In genomic region chr2:11672144-11672543, GRCm38 (mm10) we compare ENCODE assay signal across 12 mouse cellular contexts. TPM values are rescaled to one million over a fixed set of nuclear protein-coding genes. Genes with fewer than 3 reads are reported as not detected.
DNase-seq lines count a peak whose midpoint lies in the region; ATAC-seq and TF ChIP-seq lines count a peak whose summit lies in the region.
"Had no signal": no experiment of that assay in that cellular context is flagged by ENCODE, and none has a peak within 500 bp of the region (broad histone marks: within the 10 kb centered on the region; RNA-seq: fewer than 3 reads in every experiment).

No protein-coding gene starts in this region.

- no peak for ATAC-seq in stomach, postnatal 0 days (ENCODE audit: low FRiP score, low TSS enrichment)
- ATAC-seq in erythroid progenitor cell, adult 5-6 weeks (replicated peaks; ENCODE audit: low FRiP score, poor library complexity, severe bottlenecking) = no peak

- H3K9me3 ChIP-seq in E14TG2a.4 (ENCODE audit: low read length) = peaks cover 6% of the 10 kb centered on the region; the same call in 1 of the 2 replicates
- no peaks in the 10 kb centered on the region for H3K9me3 ChIP-seq in stomach, postnatal 0 days (ENCODE audit: control insufficient read depth, low read length)
- H3K9me3 ChIP-seq: embryonic facial prominence, embryonic 15.5 days had no signal

- no peak for TF ChIP-seq EP300 in stomach, postnatal 0 days (optimal IDR thresholded peaks at IDR 0.05)

- peak; percentile 38 for TF ChIP-seq CTCF in left cerebral cortex, adult 2 months (IDR thresholded peaks at IDR 0.05)
- TF ChIP-seq CTCF in E14TG2a.4 (conservative IDR thresholded peaks at IDR 0.05; ENCODE audit: low read length) = peak; percentile 97
- TF ChIP-seq CTCF in bone marrow macrophage, adult 2 months (IDR thresholded peaks at IDR 0.05; ENCODE audit: low read depth, low read length) = peak; percentile 34; the same call in 1 of the 2 replicates
- peak; percentile 48 for TF ChIP-seq CTCF in stomach, postnatal 0 days (IDR thresholded peaks at IDR 0.05; ENCODE audit: low read depth)

- 27% methylated on average over 3 of the region's 3 CpGs for WGBS in stomach, postnatal 0 days

- H3K36me3 ChIP-seq in E14TG2a.4 (ENCODE audit: insufficient read depth, low read length) = no peaks in the 10 kb centered on the region
- no peaks in the 10 kb centered on the region for H3K36me3 ChIP-seq in stomach, postnatal 0 days (ENCODE audit: control insufficient read depth, insufficient read depth, low read length)
- H3K36me3 ChIP-seq: embryonic facial prominence, embryonic 15.5 days had no signal

- no peak overlapping the region for H3K4me2 ChIP-seq in stomach, postnatal 0 days (replicated peaks; ENCODE audit: low read depth)
- H3K4me2 ChIP-seq: embryonic facial prominence, embryonic 15.5 days had no signal

- no peak overlapping the region for H3K4me3 ChIP-seq in left cerebral cortex, adult 2 months
- H3K4me3 ChIP-seq in E14TG2a.4 (replicated peaks; ENCODE audit: low read length) = no peak overlapping the region
- H3K4me3 ChIP-seq in bone marrow macrophage, adult 2 months (ENCODE audit: insufficient read depth, low read length) = no peak overlapping the region
- H3K4me3 ChIP-seq in stomach, postnatal 0 days (ENCODE audit: low read depth, low read length) = no peak overlapping the region
- H3K4me3 ChIP-seq: embryonic facial prominence, embryonic 15.5 days had no signal

- intact Hi-C loops in left cerebral cortex, adult 2 months (cut with DNase I) = no loop called here

- no peaks in the 10 kb centered on the region for H3K4me1 ChIP-seq in E14TG2a.4 (replicated peaks; ENCODE audit: low read depth, low read length)
- H3K4me1 ChIP-seq in bone marrow macrophage, adult 2 months (ENCODE audit: control insufficient read depth, insufficient read depth, low read length) = no peaks in the 10 kb centered on the region
- no peaks in the 10 kb centered on the region for H3K4me1 ChIP-seq in stomach, postnatal 0 days (replicated peaks; ENCODE audit: control insufficient read depth, insufficient read depth)
- H3K4me1 ChIP-seq: embryonic facial prominence, embryonic 15.5 days had no signal

- DNase-seq in left cerebral cortex, adult 2 months (ENCODE audit: extremely low spot score in 1 of 2, low spot score in 2 of 2) = no peak
- DNase-seq in left cerebral cortex, adult 11 months (ENCODE audit: low spot score) = no peak
- DNase-seq in stomach, postnatal 0 days (ENCODE audit: low spot score) = no peak
- DNase-seq in gastrocnemius, adult 18-20 months (ENCODE audit: low spot score) = no peak
- no peak for DNase-seq in neural tube, embryonic 10.5 days (ENCODE audit: extremely low spot score, low spot score)

- H3K27me3 ChIP-seq in E14TG2a.4 (ENCODE audit: insufficient read depth, low read length) = peaks cover 11% of the 10 kb centered on the region; the same call in 1 of the 2 replicates
- no peaks in the 10 kb centered on the region for H3K27me3 ChIP-seq in stomach, postnatal 0 days (ENCODE audit: control insufficient read depth, insufficient read depth, low read length)
- H3K27me3 ChIP-seq: embryonic facial prominence, embryonic 15.5 days had no signal

- H3K27ac ChIP-seq in left cerebral cortex, adult 2 months = no peak overlapping the region
- H3K27ac ChIP-seq in bone marrow macrophage, adult 2 months (ENCODE audit: insufficient read depth, low read depth, low read length) = no peak overlapping the region
- H3K27ac ChIP-seq in stomach, postnatal 0 days (replicated peaks) = no peak overlapping the region
- H3K27ac ChIP-seq: embryonic facial prominence, embryonic 15.5 days had no signal

- TF ChIP-seq POLR2A in bone marrow macrophage, adult 2 months (IDR thresholded peaks at IDR 0.05; ENCODE audit: borderline replicate concordance, low read depth, low read length) = no peak

- H3K9ac ChIP-seq in stomach, postnatal 0 days (ENCODE audit: low read length) = no peak overlapping the region
- H3K9ac ChIP-seq: embryonic facial prominence, embryonic 15.5 days had no signal

RNA-seq across cellular contexts. Expression of gene Il2ra, which starts 29.5 kb away (rescaled TPM):
- under 1 TPM in 1 of 2 experiments, not detected in 1; 0.07 TPM for total RNA-seq in left cerebral cortex, adult 2 months (2021)
- not detected in 2 replicates for polyA plus RNA-seq in bone marrow macrophage, adult 2 months (2012; ENCODE audit: insufficient read depth, insufficient read length, missing spikeins)
- polyA plus RNA-seq in stomach, postnatal 0 days (2015; fragmentation: Nextera tagmentation; extraction: Ambion mirVana) = 0.02 TPM in 1 of 2 replicates, not detected in the other
- 11.9 and 14.7 TPM in 2 replicates for total RNA-seq in erythroid progenitor cell, adult 5-6 weeks (2015; ENCODE audit: low replicate concordance)
- total RNA-seq in erythroid progenitor cell, adult 5-6 weeks (2017; ENCODE audit: low replicate concordance) = 1.3 and 5.4 TPM in 2 replicates
- under 1 TPM; 0.43 to 0.59 TPM for total RNA-seq in gastrocnemius, adult 18-20 months (2021)
- polyA plus RNA-seq: embryonic facial prominence, embryonic 15.5 days; limb, embryonic 14.5 days; neural tube, embryonic 11.5 days had no signal

RNA-seq across cellular contexts. Expression of gene Il15ra, which starts 32.9 kb away (rescaled TPM):
- total RNA-seq in left cerebral cortex, adult 2 months (2021) = 10 to 100 TPM; 10.3 to 11.8 TPM
- 9.1 and 10.7 TPM in 2 replicates for polyA plus RNA-seq in bone marrow macrophage, adult 2 months (2012; ENCODE audit: insufficient read depth, insufficient read length, missing spikeins)
- 2.5 and 3.4 TPM in 2 replicates for polyA plus RNA-seq in stomach, postnatal 0 days (2015; fragmentation: Nextera tagmentation; extraction: Ambion mirVana)
- total RNA-seq in erythroid progenitor cell, adult 5-6 weeks (2015; ENCODE audit: low replicate concordance) = 7.2 TPM in 1 of 2 replicates, not detected in the other
- total RNA-seq in erythroid progenitor cell, adult 5-6 weeks (2017; ENCODE audit: low replicate concordance) = 8.1 and 38.3 TPM in 2 replicates
- total RNA-seq in gastrocnemius, adult 18-20 months (2021) = 10 to 100 TPM; 17.6 to 29.5 TPM

RNA-seq across cellular contexts. Expression of gene Gm17490, which starts 46.1 kb away (rescaled TPM):
- total RNA-seq in left cerebral cortex, adult 2 months (2021) = not detected
- polyA plus RNA-seq in bone marrow macrophage, adult 2 months (2012; ENCODE audit: insufficient read depth, insufficient read length, missing spikeins) = not detected in 2 replicates
- polyA plus RNA-seq in stomach, postnatal 0 days (2015; fragmentation: Nextera tagmentation; extraction: Ambion mirVana) = not detected in 2 replicates
- total RNA-seq in erythroid progenitor cell, adult 5-6 weeks (2015; ENCODE audit: low replicate concordance) = not detected in 2 replicates
- total RNA-seq in erythroid progenitor cell, adult 5-6 weeks (2017; ENCODE audit: low replicate concordance) = not detected in 2 replicates
- not detected for total RNA-seq in gastrocnemius, adult 18-20 months (2021)
- polyA plus RNA-seq: embryonic facial prominence, embryonic 15.5 days; gonadal fat pad, adult 2 months; limb, embryonic 14.5 days; neural tube, embryonic 11.5 days had no signal

Comparison
In these comparisons a context has a peak if more than half of its experiments do, and no peak if none do; other contexts are left out.
1. CTCF ChIP-seq: peak in every context shown above with its lines; median percentile 97 in E14TG2a.4; 48 in stomach, postnatal 0 days; 38 in left cerebral cortex, adult 2 months; 34 in bone marrow macrophage, adult 2 months.